Mouse (Mus musculus) MEL (cell line): ENCODE measurements at regions not wholly inside any gene's neighbourhood (a gene's known extent, or its start where the extent isn't known, plus 50 kb on each side); places are given as distances from the start of the nearest gene placed in this dataset.
A peak's percentile ranks its signal among the peaks of the same experiment; 100 is the strongest.

Experiments used
- DNase-seq: peaks from one replicate; pipeline ENCODE4 v3.0.0; 2011; ENCODE audit warnings: low read depth, low spot score
- H3K27ac ChIP-seq: 2 replicates; pipeline ENCODE4 v1.5.1; 2012; ENCODE audit warnings: low read depth, mild to moderate bottlenecking, control low read depth, low read length, moderate library complexity; ENCODE audit not compliant: control insufficient read depth
- H3K27me3 ChIP-seq, 2 experiments: fragments of 150-350 bp in 1 of 2; sonication (generic) in 1 of 2; 2 replicates each; pipeline ENCODE4 v1.6.1; 2012; ENCODE audit warnings: low read length in 2 of 2, mild to moderate bottlenecking in 2 of 2, improper control_type of control experiment in 1 of 2, moderate library complexity in 1 of 2; ENCODE audit not compliant: insufficient read depth in 2 of 2, control insufficient read depth in 1 of 2
- H3K36me3 ChIP-seq, 2 experiments: 2 replicates each; pipeline ENCODE4 v1.6.1; 2012 to 2014; ENCODE audit warnings: low read length in 2 of 2, improper control_type of control experiment in 1 of 2, inconsistent platforms in 1 of 2, mild to moderate bottlenecking in 1 of 2; ENCODE audit not compliant: insufficient read depth in 2 of 2, control insufficient read depth in 1 of 2
- H3K4me1 ChIP-seq, 2 experiments: fragments of 150-350 bp in 1 of 2; sonication (generic) in 1 of 2; 2 replicates each; pipeline ENCODE4 v1.6.1; 2012; ENCODE audit warnings: low read length in 2 of 2, improper control_type of control experiment in 1 of 2, mild to moderate bottlenecking in 1 of 2; ENCODE audit not compliant: insufficient read depth in 2 of 2, control insufficient read depth in 1 of 2
- H3K4me3 ChIP-seq, 2 experiments: fragments of 150-350 bp in 1 of 2; sonication (generic) in 1 of 2; 2 replicates each; pipeline ENCODE4 v1.5.1; 2012; ENCODE audit warnings: low read depth in 2 of 2, low read length in 2 of 2, mild to moderate bottlenecking in 2 of 2, moderate library complexity in 2 of 2, control low read depth in 1 of 2, improper control_type of control experiment in 1 of 2; ENCODE audit not compliant: control insufficient read depth in 1 of 2, insufficient read depth in 1 of 2
- H3K79me2 ChIP-seq: 2 replicates; pipeline ENCODE4 v1.6.1; 2012; ENCODE audit warnings: mild to moderate bottlenecking, low read length, moderate library complexity; ENCODE audit not compliant: control insufficient read depth, poor library complexity, insufficient read depth
- H3K9ac ChIP-seq: 2 replicates; pipeline ENCODE4 v1.6.1; 2012; ENCODE audit warnings: low read depth, mild to moderate bottlenecking, control low read depth, low read length, moderate library complexity; ENCODE audit not compliant: control insufficient read depth, poor library complexity, severe bottlenecking
- H3K9me3 ChIP-seq: fragments of 150-350 bp; sonication (generic); replicated peaks from 2 replicates; pipeline ENCODE4 v1.6.1; 2012; ENCODE audit warnings: mild to moderate bottlenecking, low read length, improper control_type of control experiment, moderate library complexity; ENCODE audit not compliant: insufficient read depth
- CHD2 ChIP-seq: IDR thresholded peaks from 2 replicates; pipeline ENCODE4 v1.6.1; 2011; ENCODE audit warnings: low read length, improper control_type of control experiment
- CTCF ChIP-seq, 3 experiments: IDR thresholded peaks in 2 of 3; conservative IDR thresholded peaks in 1 of 3; 2 replicates each; pipeline ENCODE4 v1.5.1; 2011 to 2012; ENCODE audit warnings: low read length in 3 of 3, low read depth in 2 of 3, mild to moderate bottlenecking in 2 of 3, improper control_type of control experiment in 1 of 3, inconsistent platforms in 1 of 3, mixed read lengths in 1 of 3, moderate library complexity in 1 of 3; ENCODE audit not compliant: control insufficient read depth in 1 of 3, insufficient read depth in 1 of 3, poor library complexity in 1 of 3, severe bottlenecking in 1 of 3
- ELF1 ChIP-seq: IDR thresholded peaks from 2 replicates; pipeline ENCODE4 v1.6.1; 2014; ENCODE audit warnings: low read depth, mild to moderate bottlenecking, inconsistent platforms, low read length, improper control_type of control experiment, moderate library complexity
- ETS1 ChIP-seq: IDR thresholded peaks from 2 replicates; pipeline ENCODE4 v1.6.1; 2012; ENCODE audit warnings: low read depth, mild to moderate bottlenecking, inconsistent platforms, low read length, improper control_type of control experiment, moderate library complexity
- KAT2A ChIP-seq: conservative IDR thresholded peaks from 2 replicates; pipeline ENCODE4 v1.6.1; 2012; ENCODE audit warnings: low read depth, low read length, improper control_type of control experiment, inconsistent platforms
- MAX ChIP-seq: IDR thresholded peaks from 2 replicates; pipeline ENCODE4 v1.6.1; 2011; ENCODE audit warnings: low read length, improper control_type of control experiment
- MEF2A ChIP-seq: IDR thresholded peaks from 2 replicates; pipeline ENCODE4 v1.6.1; 2014; ENCODE audit warnings: low read depth, mild to moderate bottlenecking, inconsistent platforms, low read length, improper control_type of control experiment; ENCODE audit not compliant: poor library complexity, insufficient replicate concordance, severe bottlenecking; ENCODE audit errors: extremely low read depth
- MYB ChIP-seq: IDR thresholded peaks from 2 replicates; pipeline ENCODE4 v1.6.1; 2011; ENCODE audit warnings: mild to moderate bottlenecking, low read depth, low read length, improper control_type of control experiment
- RAD21 ChIP-seq: IDR thresholded peaks from 2 replicates; pipeline ENCODE4 v1.6.1; 2011; ENCODE audit warnings: mild to moderate bottlenecking, low read depth, low read length, improper control_type of control experiment
- UBTF ChIP-seq: IDR thresholded peaks from 2 replicates; pipeline ENCODE4 v1.6.1; 2012; ENCODE audit warnings: low read depth, mild to moderate bottlenecking, inconsistent platforms, low read length, improper control_type of control experiment, moderate library complexity, borderline replicate concordance; ENCODE audit not compliant: insufficient read depth
- USF1 ChIP-seq: IDR thresholded peaks from 2 replicates; pipeline ENCODE4 v1.6.1; 2014; ENCODE audit warnings: low read depth, mild to moderate bottlenecking, inconsistent platforms, low read length, improper control_type of control experiment, moderate library complexity
- ZC3H11A ChIP-seq: IDR thresholded peaks from 2 replicates; pipeline ENCODE4 v1.6.1; 2012; ENCODE audit warnings: low read depth, mild to moderate bottlenecking, inconsistent platforms, low read length, improper control_type of control experiment

DNA sequence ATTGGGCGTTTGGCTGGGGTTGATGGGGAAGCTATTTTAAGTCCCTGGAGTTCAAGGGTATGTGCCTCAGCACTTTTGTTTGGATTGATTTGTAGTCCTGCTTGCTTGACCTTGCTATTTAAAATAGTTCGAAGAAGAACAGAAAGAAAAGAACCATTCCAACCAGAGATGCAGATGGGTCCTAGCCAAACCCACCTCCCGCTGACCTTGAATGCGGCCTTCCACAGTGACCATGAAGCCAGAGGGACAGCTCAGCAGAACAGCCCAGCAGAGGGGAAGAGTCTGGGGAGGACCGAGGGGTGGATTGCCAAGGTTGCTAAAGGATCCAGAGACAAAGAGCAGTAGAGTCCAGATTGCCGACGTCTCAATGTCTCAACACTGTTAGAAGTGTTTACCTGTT lies 76.6 kb upstream of the Zfp618 start:
- TF ChIP-seq ZC3H11A (no peak), CHD2 (no peak)
- no peaks in the 10 kb centered on the region for H3K27me3 ChIP-seq
- no peak overlapping the region for H3K27ac ChIP-seq
- no peak for DNase-seq
- no peaks in the 10 kb centered on the region for H3K4me1 ChIP-seq
- H3K9me3 ChIP-seq, result no peaks in the 10 kb centered on the region
- no peaks in the 10 kb centered on the region for H3K79me2 ChIP-seq
- H3K36me3 ChIP-seq, result no peaks in the 10 kb centered on the region
- H3K4me3 ChIP-seq, result no peak overlapping the region
- no peak overlapping the region for H3K9ac ChIP-seq

DNA sequence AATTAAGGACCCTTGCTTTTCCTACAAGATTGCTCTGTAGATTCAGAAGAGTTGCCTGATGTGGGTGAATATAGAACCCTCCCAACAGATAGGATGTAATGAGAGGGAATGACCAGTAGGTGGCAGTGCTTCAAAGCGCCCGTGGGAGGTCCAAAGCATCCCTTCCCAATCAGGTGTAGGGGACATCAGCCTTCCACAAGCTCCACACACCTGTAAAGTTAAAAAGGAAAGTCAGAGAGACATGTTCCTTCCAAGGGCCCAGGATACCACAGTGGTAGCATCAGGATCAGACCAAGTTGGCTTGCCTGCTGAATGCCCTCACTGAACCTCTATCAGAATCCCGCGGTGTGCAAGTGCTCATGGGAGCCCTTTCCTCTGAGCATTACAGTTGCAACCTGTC lies 75.7 kb upstream of the Zfp618 start:
- TF ChIP-seq CTCF (IDR thresholded peaks at IDR 0.05 in 2 of 3, conservative IDR thresholded peaks at IDR 0.05 in 1 of 3; ENCODE audit: control insufficient read depth in 1 of 3, insufficient read depth in 1 of 3, low read depth in 2 of 3, low read length in 3 of 3, poor library complexity in 1 of 3, severe bottlenecking in 1 of 3) (peak; percentile 29 to 42 (median 33); a peak in 5 of 6 replicates), RAD21 (peak; percentile 1; the same call in 1 of the 2 replicates), ETS1 (no peak), KAT2A (no peak)
- no peaks in the 10 kb centered on the region for H3K4me1 ChIP-seq
- no peak overlapping the region for H3K9ac ChIP-seq
- no peaks in the 10 kb centered on the region for H3K27me3 ChIP-seq
- no peaks in the 10 kb centered on the region for H3K9me3 ChIP-seq
- H3K27ac ChIP-seq, result no peak overlapping the region
- H3K36me3 ChIP-seq, result no peaks in the 10 kb centered on the region
- H3K79me2 ChIP-seq, result no peaks in the 10 kb centered on the region
- no peak overlapping the region for H3K4me3 ChIP-seq
- peak; percentile 1 for DNase-seq

- no peaks in the 10 kb centered on the region for H3K27me3 ChIP-seq
- H3K4me3 ChIP-seq, result no peak overlapping the region
- H3K79me2 ChIP-seq, result no peaks in the 10 kb centered on the region
- TF ChIP-seq MEF2A, result no peak
- no peak for TF ChIP-seq MAX
- TF ChIP-seq USF1, result no peak
- no peak for TF ChIP-seq UBTF
- TF ChIP-seq ELF1, result no peak
- no peak for TF ChIP-seq KAT2A
- TF ChIP-seq MYB, result no peak
- TF ChIP-seq, all 39 proteins: peak for 0
- H3K9me3 ChIP-seq, result no peaks in the 10 kb centered on the region
- no peaks in the 10 kb centered on the region for H3K36me3 ChIP-seq
- H3K27ac ChIP-seq, result no peak overlapping the region
- no peak overlapping the region for H3K9ac ChIP-seq
- H3K4me1 ChIP-seq, result no peaks in the 10 kb centered on the region
- no peak for DNase-seq
Observed at GRCm38 (mm10) chr4:62890588-62891580, 74.5 kb upstream of the Zfp618 start.
